Comparison of ENCODE assay signal across 8 mouse cellular contexts in the genomic region with DNA sequence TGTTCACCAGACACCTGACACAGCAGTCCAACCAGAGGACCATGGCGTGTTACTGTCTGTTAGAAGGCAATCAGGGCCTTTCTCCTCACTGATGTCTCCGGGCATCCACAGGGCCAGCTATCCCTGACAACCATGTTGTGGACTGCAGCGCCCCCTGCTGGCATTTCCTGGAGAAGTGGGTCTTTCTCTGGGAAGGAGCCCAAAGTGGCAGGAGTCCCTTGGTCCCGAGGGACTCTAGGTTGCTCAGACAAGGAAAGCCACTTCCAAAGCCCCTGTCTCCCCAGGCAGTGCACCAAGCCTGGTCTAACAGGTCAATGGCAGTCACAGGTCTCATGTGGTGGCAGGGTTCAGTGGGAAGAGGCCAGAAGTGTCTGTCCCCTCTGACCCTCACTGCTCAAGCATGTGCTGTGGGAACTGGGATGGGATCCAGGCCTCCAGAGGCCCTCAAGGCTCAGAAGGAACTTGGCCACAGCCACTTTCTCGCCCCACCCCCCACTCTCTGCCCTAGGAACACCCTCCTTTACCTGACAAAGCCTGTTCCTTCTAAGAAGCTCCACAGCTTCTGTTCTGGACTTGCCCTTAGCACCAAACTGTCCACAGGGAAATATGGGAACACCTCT. TPM values are rescaled to one million over a fixed set of nuclear protein-coding genes. Genes with fewer than 3 reads are reported as not detected.
DNase-seq lines count a peak whose midpoint lies in the region; ATAC-seq lines count a peak whose summit lies in the region.

No protein-coding gene starts in this region.

- no peak overlapping the region for H3K9ac ChIP-seq in forebrain, embryonic 11.5 days (ENCODE audit: low read length)
- no peak overlapping the region for H3K9ac ChIP-seq in forebrain, embryonic 15.5 days (replicated peaks)
- peak overlapping the region; percentile 51; the same call in 1 of the 2 replicates for H3K9ac ChIP-seq in heart, embryonic 14.5 days (ENCODE audit: low read length)

- H3K4me1 ChIP-seq in forebrain, embryonic 11.5 days (replicated peaks; ENCODE audit: control insufficient read depth, insufficient read depth, low read length), result peaks cover 6% of the 10 kb centered on the region; the same call in 1 of the 2 replicates
- H3K4me1 ChIP-seq in forebrain, embryonic 15.5 days, result peaks cover 42% of the 10 kb centered on the region
- peaks cover 25 to 52% of the 10 kb centered on the region in 2 experiments for H3K4me1 ChIP-seq in heart, embryonic 14.5 days (ENCODE audit: control insufficient read depth in 2 of 2, insufficient read depth in 2 of 2, low read length in 2 of 2)

- H3K27ac ChIP-seq in forebrain, embryonic 11.5 days (ENCODE audit: low read depth, low read length), result no peak overlapping the region
- H3K27ac ChIP-seq in forebrain, embryonic 15.5 days (replicated peaks), result no peak overlapping the region
- H3K27ac ChIP-seq in heart, embryonic 14.5 days (replicated peaks in 1 of 2; ENCODE audit: control insufficient read depth in 1 of 2, insufficient read depth in 1 of 2, low read depth in 2 of 2, low read length in 2 of 2), result 0 out of 4 replicates have a peak overlapping the region, but pooled peaks of 1 of the 2 experiments have one; percentile 19

- no peak for ATAC-seq in forebrain, embryonic 11.5 days (replicated peaks; ENCODE audit: low FRiP score)
- ATAC-seq in forebrain, embryonic 15.5 days (replicated peaks), result no peak
- 0 out of 2 replicates have a peak, but pooled peaks have one; percentile 30 for ATAC-seq in common myeloid progenitor, adult 5-6 weeks (replicated peaks; ENCODE audit: low read depth, poor library complexity, severe bottlenecking)
- no peak for ATAC-seq in heart, embryonic 14.5 days (ENCODE audit: insufficient number of reproducible peaks, insufficient read depth, low FRiP score, low read depth)

- DNase-seq in forebrain, embryonic 11.5 days (ENCODE audit: low spot score), result peak; percentile 88
- peak; percentile 76 for DNase-seq in R1 (ENCODE audit: low read depth, low spot score)
- peak; percentile 70 to 76 for DNase-seq in layer of hippocampus, postnatal 36 days
- DNase-seq in lung, postnatal 4 days, result peak; percentile 82 to 86
- peak; percentile 46 to 68 for DNase-seq in spleen, postnatal 36 days (ENCODE audit: low spot score in 2 of 2)

- WGBS in forebrain, embryonic 11.5 days, result 38% methylated on average over 5 of the region's 5 CpGs
- 26% methylated on average over 5 of the region's 5 CpGs for WGBS in forebrain, embryonic 15.5 days
- 24% methylated on average over 5 of the region's 5 CpGs for WGBS in heart, embryonic 14.5 days

- H3K36me3 ChIP-seq in forebrain, embryonic 11.5 days (ENCODE audit: control insufficient read depth, insufficient read depth, low read length), result no peaks in the 10 kb centered on the region
- no peaks in the 10 kb centered on the region for H3K36me3 ChIP-seq in forebrain, embryonic 15.5 days
- no peaks in the 10 kb centered on the region for H3K36me3 ChIP-seq in heart, embryonic 14.5 days (ENCODE audit: control insufficient read depth, insufficient read depth, low read length)

- H3K27me3 ChIP-seq in forebrain, embryonic 11.5 days (ENCODE audit: control insufficient read depth, insufficient read depth, low read length), result no peaks in the 10 kb centered on the region
- H3K27me3 ChIP-seq in forebrain, embryonic 15.5 days, result no peaks in the 10 kb centered on the region
- H3K27me3 ChIP-seq in heart, embryonic 14.5 days (ENCODE audit: control insufficient read depth, insufficient read depth, low read length), result no peaks in the 10 kb centered on the region

- no peak overlapping the region for H3K4me2 ChIP-seq in forebrain, embryonic 11.5 days (ENCODE audit: low read depth, low read length, severe bottlenecking)
- H3K4me2 ChIP-seq in forebrain, embryonic 15.5 days (replicated peaks), result no peak overlapping the region
- no peak overlapping the region for H3K4me2 ChIP-seq in heart, embryonic 14.5 days (ENCODE audit: low read length)

- H3K4me3 ChIP-seq in forebrain, embryonic 11.5 days (ENCODE audit: low read depth, low read length), result no peak overlapping the region
- H3K4me3 ChIP-seq in forebrain, embryonic 15.5 days, result no peak overlapping the region
- no peak overlapping the region for H3K4me3 ChIP-seq in heart, embryonic 14.5 days (ENCODE audit: control insufficient read depth in 1 of 2, insufficient read depth in 1 of 2, low read depth in 1 of 2, low read length in 2 of 2)

- H3K9me3 ChIP-seq in forebrain, embryonic 11.5 days (ENCODE audit: control insufficient read depth, low read length), result no peaks in the 10 kb centered on the region
- H3K9me3 ChIP-seq in forebrain, embryonic 15.5 days, result no peaks in the 10 kb centered on the region
- H3K9me3 ChIP-seq in heart, embryonic 14.5 days (ENCODE audit: control insufficient read depth, low read length), result no peaks in the 10 kb centered on the region

RNA-seq across cellular contexts. Expression of gene Rexo1, which starts 3.9 kb away (rescaled TPM):
- polyA plus RNA-seq in forebrain, embryonic 11.5 days (2014; fragmentation: Nextera tagmentation; extraction: Ambion mirVana), result 34.9 and 37.1 TPM in 2 replicates
- 31.3 and 32.9 TPM in 2 replicates for polyA plus RNA-seq in forebrain, embryonic 15.5 days (2015; fragmentation: Nextera tagmentation; extraction: Ambion mirVana)
- 12.3 and 19.2 TPM in 2 replicates for total RNA-seq in common myeloid progenitor, adult 5-6 weeks (2017)
- 16.7 and 17.0 TPM in 2 replicates for polyA plus RNA-seq in heart, embryonic 14.5 days (2014; fragmentation: Nextera tagmentation; extraction: Ambion mirVana)
- 10 to 100 TPM; 43.9 to 49.3 TPM for total RNA-seq in layer of hippocampus, postnatal 36 days (2021)

RNA-seq across cellular contexts. Expression of gene Atp8b3, which starts 18.5 kb away (rescaled TPM):
- polyA plus RNA-seq in forebrain, embryonic 11.5 days (2014; fragmentation: Nextera tagmentation; extraction: Ambion mirVana), result 0.35 and 0.59 TPM in 2 replicates
- polyA plus RNA-seq in forebrain, embryonic 15.5 days (2015; fragmentation: Nextera tagmentation; extraction: Ambion mirVana), result 0.23 and 0.33 TPM in 2 replicates
- not detected in 2 replicates for total RNA-seq in common myeloid progenitor, adult 5-6 weeks (2017)
- polyA plus RNA-seq in heart, embryonic 14.5 days (2014; fragmentation: Nextera tagmentation; extraction: Ambion mirVana), result 0.08 and 0.09 TPM in 2 replicates
- total RNA-seq in layer of hippocampus, postnatal 36 days (2021), result under 1 TPM; 0.25 to 0.35 TPM

RNA-seq across cellular contexts. Expression of gene Klf16, which starts 19.7 kb away (rescaled TPM):
- 5.9 and 7.7 TPM in 2 replicates for polyA plus RNA-seq in forebrain, embryonic 11.5 days (2014; fragmentation: Nextera tagmentation; extraction: Ambion mirVana)
- polyA plus RNA-seq in forebrain, embryonic 15.5 days (2015; fragmentation: Nextera tagmentation; extraction: Ambion mirVana), result 8.0 and 8.5 TPM in 2 replicates
- total RNA-seq in common myeloid progenitor, adult 5-6 weeks (2017), result 8.6 and 10.6 TPM in 2 replicates
- polyA plus RNA-seq in heart, embryonic 14.5 days (2014; fragmentation: Nextera tagmentation; extraction: Ambion mirVana), result 3.5 and 5.0 TPM in 2 replicates
- total RNA-seq in layer of hippocampus, postnatal 36 days (2021), result 10 to 100 TPM; 51.7 to 56.8 TPM

RNA-seq across cellular contexts. Expression of gene Abhd17a, which starts 32.7 kb away (rescaled TPM):
- polyA plus RNA-seq in forebrain, embryonic 11.5 days (2014; fragmentation: Nextera tagmentation; extraction: Ambion mirVana), result 94.6 and 121 TPM in 2 replicates
- polyA plus RNA-seq in forebrain, embryonic 15.5 days (2015; fragmentation: Nextera tagmentation; extraction: Ambion mirVana), result 118 and 120 TPM in 2 replicates
- 15.3 and 29.6 TPM in 2 replicates for total RNA-seq in common myeloid progenitor, adult 5-6 weeks (2017)
- 119 and 141 TPM in 2 replicates for polyA plus RNA-seq in heart, embryonic 14.5 days (2014; fragmentation: Nextera tagmentation; extraction: Ambion mirVana)
- 100 to 1,000 TPM; 161 to 176 TPM for total RNA-seq in layer of hippocampus, postnatal 36 days (2021)

RNA-seq across cellular contexts. Expression of gene Scamp4, which starts 45.2 kb away (rescaled TPM):
- polyA plus RNA-seq in forebrain, embryonic 11.5 days (2014; fragmentation: Nextera tagmentation; extraction: Ambion mirVana), result 67.7 and 78.5 TPM in 2 replicates
- polyA plus RNA-seq in forebrain, embryonic 15.5 days (2015; fragmentation: Nextera tagmentation; extraction: Ambion mirVana), result 66.8 and 68.2 TPM in 2 replicates
- 10.8 and 13.3 TPM in 2 replicates for total RNA-seq in common myeloid progenitor, adult 5-6 weeks (2017)
- 65.9 and 67.1 TPM in 2 replicates for polyA plus RNA-seq in heart, embryonic 14.5 days (2014; fragmentation: Nextera tagmentation; extraction: Ambion mirVana)
- 10 to 100 TPM; 41.8 to 44.9 TPM for total RNA-seq in layer of hippocampus, postnatal 36 days (2021)
